Mouse (Mus musculus) neutrophil, adult 65 days (primary cell): ENCODE measurements around the gene Klhl34. TPM values are rescaled to one million over a fixed set of nuclear protein-coding genes. Genes with fewer than 3 reads are reported as not detected.

Source experiments
- total RNA-seq: library from RNA; stranded (reverse); gene quantifications from 2 replicates; pipeline ENCODE4 v1.2.4, GENCODE M21; 2023

Gene Klhl34
- not detected in 2 replicates for total RNA-seq

DNA sequence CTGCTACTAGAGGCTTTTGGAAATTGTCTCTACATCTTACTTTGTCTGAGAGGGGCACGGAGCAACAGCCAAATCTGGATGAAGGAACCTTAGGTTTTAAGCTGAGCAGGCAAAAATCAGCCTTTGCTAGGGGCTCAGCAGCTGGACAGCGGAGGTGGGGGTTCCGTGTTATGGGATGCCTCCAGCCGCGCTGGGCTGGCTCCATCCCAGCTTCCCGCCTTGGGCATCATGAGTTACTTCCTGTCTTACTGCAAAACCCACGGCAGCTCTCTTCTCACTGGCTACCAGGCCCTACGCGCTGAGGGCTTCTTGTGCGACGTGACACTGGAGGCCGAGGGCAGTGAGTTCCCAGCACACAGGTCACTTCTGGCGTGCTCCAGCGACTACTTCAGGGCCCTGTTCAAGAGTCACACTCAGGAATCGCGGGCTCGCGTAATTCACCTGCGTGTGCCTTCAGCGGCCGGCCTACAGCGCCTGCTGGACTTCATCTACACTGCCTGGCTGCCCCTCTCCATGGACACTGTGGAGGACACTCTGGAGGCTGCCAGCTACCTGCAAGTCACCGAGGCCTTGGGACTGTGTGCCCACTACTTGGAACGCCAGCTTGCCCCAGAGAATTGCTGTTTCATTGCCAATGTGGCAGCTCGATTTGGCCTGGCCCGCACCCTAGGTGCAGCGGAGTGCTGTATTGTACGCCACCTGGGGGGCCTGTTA, at the start of gene Klhl34:
Klhl34 (plus strand) TSS at position 229 of the 714 bp plus-strand sequence.

Other genes with a start within 250 kb of the Klhl34 start
- 1.4 TPM in 1 of 2 replicates, not detected in the other for gene Yy2, start 249.4 kb upstream of the Klhl34 start, total RNA-seq
- gene Mbtps2, start 219.7 kb upstream of the Klhl34 start, total RNA-seq = 6.3 and 10.2 TPM in 2 replicates
- gene Smpx, start 119.5 kb upstream of the Klhl34 start, total RNA-seq = not detected in 2 replicates
- not detected in 2 replicates for gene Cnksr2, start 224.9 kb downstream of the Klhl34 start, total RNA-seq